Mouse (Mus musculus) liver, embryonic 15.5 days (tissue): ENCODE results near the gene Cdk2ap2. TPM values are rescaled to one million over a fixed set of nuclear protein-coding genes. Genes with fewer than 3 reads are reported as not detected.
A peak's percentile ranks its signal among the peaks of the same experiment; 100 is the strongest.

Experiments used
- ATAC-seq: fragments of 200-750 bp; cut with Nextera tagmentation; 2 replicates; pipeline ENCODE4 v1.8.0; 2017; ENCODE audit warnings: moderate number of reproducible peaks, mild to moderate bottlenecking, moderate library complexity; ENCODE audit not compliant: insufficient read depth
- H3K27ac ChIP-seq: fragments of 300-500 bp; sonication (generic); replicated peaks from 2 replicates; pipeline ENCODE4 v1.5.1; 2015; ENCODE audit warnings: mild to moderate bottlenecking, inconsistent platforms
- H3K27me3 ChIP-seq: fragments of 300-500 bp; sonication (generic); 2 replicates; pipeline ENCODE4 v1.6.1; 2015; ENCODE audit warnings: mild to moderate bottlenecking, inconsistent platforms
- H3K36me3 ChIP-seq: fragments of 300-500 bp; sonication (generic); replicated peaks from 2 replicates; pipeline ENCODE4 v1.6.1; 2015; ENCODE audit warnings: moderate library complexity, mild to moderate bottlenecking, inconsistent platforms
- H3K4me1 ChIP-seq: fragments of 300-500 bp; sonication (generic); replicated peaks from 2 replicates; pipeline ENCODE4 v1.6.1; 2015; ENCODE audit warnings: inconsistent platforms
- H3K4me2 ChIP-seq: fragments of 300-500 bp; sonication (generic); 2 replicates; pipeline ENCODE4 v1.6.1; 2015; ENCODE audit warnings: moderate library complexity, mild to moderate bottlenecking, inconsistent platforms
- H3K4me3 ChIP-seq: fragments of 300-500 bp; sonication (generic); replicated peaks from 2 replicates; pipeline ENCODE4 v1.5.1; 2015; ENCODE audit warnings: mild to moderate bottlenecking, inconsistent platforms
- H3K9ac ChIP-seq: fragments of 300-500 bp; sonication (generic); 2 replicates; pipeline ENCODE4 v1.6.1; 2015; ENCODE audit warnings: moderate library complexity, mild to moderate bottlenecking, inconsistent platforms
- H3K9me3 ChIP-seq: fragments of 300-500 bp; sonication (generic); replicated peaks from 2 replicates; pipeline ENCODE4 v1.6.1; 2016; ENCODE audit warnings: inconsistent platforms
- WGBS: fragments of 180-500 bp; shearing (Covaris S2); methylation state at CpG from one replicate; pipeline ENCODE4 v1.1.7; 2015; ENCODE audit warnings: mixed read lengths; ENCODE audit not compliant: insufficient replicate concordance; 5-methylcytosine and 5-hydroxymethylcytosine counted together
- polyA plus RNA-seq: library from polyadenylated mRNA; unstranded; fragments of >200 nt; fragmentation: Nextera tagmentation; extraction: Ambion mirVana; gene quantifications from 2 replicates; pipeline ENCODE4 v1.2.1, GENCODE M21; 2015

Gene Cdk2ap2
- polyA plus RNA-seq, 1 experiment from 2014 or later: 115 TPM

DNA sequence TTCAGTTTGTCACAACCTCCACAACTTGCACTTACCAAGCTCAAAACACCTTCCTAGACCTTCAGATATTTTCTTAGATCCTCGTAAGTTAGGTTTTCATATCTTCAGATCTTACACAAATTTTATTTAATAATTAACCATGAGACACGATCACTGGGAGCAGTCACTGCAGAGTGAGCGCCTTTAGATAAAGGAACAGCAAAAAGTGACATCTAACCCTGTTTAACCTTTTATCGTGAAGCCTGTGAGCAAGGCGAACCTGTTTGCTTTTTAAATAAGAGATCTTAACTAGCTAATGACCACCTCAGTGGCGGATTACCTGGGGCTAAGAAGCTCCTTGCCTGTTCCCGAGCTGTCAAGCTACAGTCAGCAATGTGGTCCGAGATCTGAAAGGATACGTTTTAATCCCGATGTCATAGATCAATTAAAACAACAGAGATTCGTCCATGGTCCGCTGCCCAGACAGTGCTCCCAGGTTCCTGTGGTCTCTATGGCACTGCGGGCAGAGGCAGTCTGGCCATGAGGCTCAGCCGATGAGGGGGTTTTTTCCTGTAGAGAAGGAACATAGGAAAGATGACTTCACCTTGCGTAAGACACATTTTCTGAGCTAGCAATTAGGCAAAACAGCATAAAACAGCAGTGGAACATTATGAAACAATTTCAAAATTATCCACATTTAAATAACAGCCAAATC, 28.1 kb upstream of the Cdk2ap2 start:
- 61% methylated on average over 15 of the region's 15 CpGs for WGBS
- Histone ChIP-seq H3K4me1 (peaks cover 24% of the 10 kb centered on the region), H3K27ac (peak overlapping the region; percentile 76), H3K36me3 (no peaks in the 10 kb centered on the region), H3K9ac (no peak overlapping the region), H3K4me3 (no peak overlapping the region), H3K9me3 (no peaks in the 10 kb centered on the region), H3K4me2 (no peak overlapping the region; the same call in 1 of the 2 replicates), H3K27me3 (no peaks in the 10 kb centered on the region)
- ATAC-seq: peak; percentile 53

DNA sequence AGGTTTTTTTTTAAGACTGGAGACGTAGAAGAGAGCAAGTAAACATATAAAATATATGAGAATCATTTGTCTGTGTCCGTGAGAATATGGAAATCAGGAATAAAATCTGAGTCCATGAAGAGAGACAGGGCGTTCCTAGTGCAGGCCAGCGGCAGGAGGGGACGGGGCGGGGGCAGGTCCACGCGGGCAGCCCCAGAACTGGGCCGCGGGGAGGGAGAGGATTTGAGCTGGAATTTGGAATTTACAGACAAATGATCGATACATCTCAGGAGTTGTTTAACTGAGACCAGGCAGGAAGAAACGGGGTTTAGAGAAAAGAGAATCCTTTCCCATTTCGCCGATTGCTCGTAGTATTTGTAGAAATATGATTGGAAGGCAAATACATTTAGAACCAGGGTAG, 26.7 kb upstream of the Cdk2ap2 start:
- 0 out of 2 replicates have a peak, but pooled peaks have one; percentile 23 for ATAC-seq

DNA sequence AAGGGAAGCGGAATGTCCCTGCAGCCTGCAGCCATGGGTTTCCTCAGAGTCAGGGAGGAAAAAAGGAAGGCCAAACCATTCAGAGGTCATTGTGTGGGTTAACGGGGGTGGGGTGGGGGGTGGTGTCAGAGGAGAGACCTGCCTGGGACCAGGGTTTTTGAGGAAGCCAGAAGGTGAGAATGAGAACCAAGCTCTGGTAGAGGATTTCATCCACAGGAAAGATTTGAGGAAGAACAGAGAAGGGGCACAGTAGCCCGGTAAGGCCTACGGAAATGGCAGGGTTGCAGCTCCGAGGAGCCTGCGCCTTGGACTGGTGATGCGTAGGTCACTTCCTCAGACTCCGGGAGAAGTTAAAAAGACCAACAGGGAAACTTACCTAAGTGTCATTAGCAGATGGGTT, 26.2 kb upstream of the Cdk2ap2 start:
- 35% methylated on average over 8 of the region's 8 CpGs for WGBS
- Histone ChIP-seq H3K36me3 (no peaks in the 10 kb centered on the region), H3K4me2 (peak overlapping the region; percentile 18; the same call in 1 of the 2 replicates), H3K27me3 (no peaks in the 10 kb centered on the region), H3K9ac (no peak overlapping the region), H3K4me3 (no peak overlapping the region), H3K9me3 (no peaks in the 10 kb centered on the region), H3K4me1 (peaks cover 23% of the 10 kb centered on the region), H3K27ac (peak overlapping the region; percentile 71)
- ATAC-seq: no peak

More for the DNA sequence above, 26.7 kb upstream of the Cdk2ap2 start:
- Histone ChIP-seq H3K27me3 (no peaks in the 10 kb centered on the region), H3K36me3 (no peaks in the 10 kb centered on the region), H3K4me2 (peak overlapping the region; percentile 18; the same call in 1 of the 2 replicates), H3K4me3 (no peak overlapping the region), H3K9me3 (no peaks in the 10 kb centered on the region), H3K9ac (no peak overlapping the region), H3K4me1 (peaks cover 23% of the 10 kb centered on the region), H3K27ac (peak overlapping the region; percentile 71)
- 60% methylated on average over 15 of the region's 15 CpGs for WGBS

DNA sequence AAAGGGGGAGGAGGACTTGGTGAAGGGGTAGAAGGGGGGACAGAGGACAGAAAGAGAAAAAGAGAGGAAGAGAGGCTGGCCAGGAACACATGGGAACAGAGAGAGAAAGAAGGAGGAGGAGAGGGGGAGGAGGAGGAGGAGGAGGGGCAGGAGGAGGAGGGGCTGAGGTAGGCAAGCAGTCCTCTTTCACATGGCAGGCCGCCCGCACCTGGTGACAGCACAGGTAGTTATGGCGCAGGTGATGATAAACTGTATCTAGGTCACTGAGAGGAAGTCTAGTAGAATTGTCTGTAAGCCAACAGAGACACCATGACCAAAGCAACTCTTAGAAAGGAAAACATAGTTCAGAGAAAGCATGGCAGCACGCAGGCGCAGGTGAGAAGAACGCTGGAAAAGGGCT, 25.6 kb upstream of the Cdk2ap2 start:
- WGBS: 81% methylated on average over 6 of the region's 6 CpGs
- Histone ChIP-seq H3K27me3 (no peaks in the 10 kb centered on the region), H3K9ac (no peak overlapping the region), H3K4me3 (no peak overlapping the region), H3K4me1 (peaks cover 21% of the 10 kb centered on the region), H3K4me2 (no peak overlapping the region), H3K27ac (peak overlapping the region; percentile 71), H3K36me3 (no peaks in the 10 kb centered on the region), H3K9me3 (no peaks in the 10 kb centered on the region)
- no peak for ATAC-seq

DNA sequence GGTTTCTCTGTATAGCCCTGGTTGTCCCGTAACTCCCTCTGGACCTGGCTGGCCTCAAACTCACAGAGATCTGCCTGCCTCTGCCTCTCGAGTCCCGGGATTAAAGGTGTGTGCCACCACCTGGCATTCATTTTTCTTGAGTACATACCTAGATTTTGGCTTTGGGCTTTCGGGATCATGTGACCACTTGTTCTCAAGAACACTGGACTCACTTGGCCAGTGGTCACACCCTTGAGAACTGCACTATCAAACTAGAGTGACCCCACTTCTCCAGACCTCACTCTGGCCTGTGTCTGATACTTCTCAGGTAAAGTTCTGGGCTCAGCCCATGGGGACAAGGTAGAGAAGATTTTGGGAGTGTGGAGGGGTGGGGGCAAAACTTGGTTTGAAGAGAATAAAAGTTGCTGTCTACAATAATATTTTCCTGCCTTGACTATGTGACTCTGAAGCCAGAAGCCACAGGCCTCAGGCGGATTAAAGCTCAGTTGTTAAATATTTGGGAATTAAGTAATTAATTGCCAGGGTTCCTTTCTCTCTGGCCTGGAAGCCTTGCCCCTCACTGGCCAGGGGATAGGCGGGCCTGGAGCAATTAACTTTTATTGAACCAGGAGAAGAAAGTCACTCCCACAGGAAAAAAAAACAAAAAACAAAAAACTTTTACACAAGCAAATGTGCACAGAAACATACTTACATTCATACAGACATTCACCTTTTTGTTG, 24.1 kb upstream of the Cdk2ap2 start:
- ATAC-seq: no peak
- Histone ChIP-seq H3K4me2 (no peak overlapping the region), H3K9ac (no peak overlapping the region), H3K27ac (no peak overlapping the region), H3K9me3 (no peaks in the 10 kb centered on the region), H3K4me1 (peaks cover 20% of the 10 kb centered on the region), H3K36me3 (no peaks in the 10 kb centered on the region), H3K27me3 (no peaks in the 10 kb centered on the region), H3K4me3 (no peak overlapping the region)
- WGBS: 72% methylated on average over 6 of the region's 6 CpGs

DNA sequence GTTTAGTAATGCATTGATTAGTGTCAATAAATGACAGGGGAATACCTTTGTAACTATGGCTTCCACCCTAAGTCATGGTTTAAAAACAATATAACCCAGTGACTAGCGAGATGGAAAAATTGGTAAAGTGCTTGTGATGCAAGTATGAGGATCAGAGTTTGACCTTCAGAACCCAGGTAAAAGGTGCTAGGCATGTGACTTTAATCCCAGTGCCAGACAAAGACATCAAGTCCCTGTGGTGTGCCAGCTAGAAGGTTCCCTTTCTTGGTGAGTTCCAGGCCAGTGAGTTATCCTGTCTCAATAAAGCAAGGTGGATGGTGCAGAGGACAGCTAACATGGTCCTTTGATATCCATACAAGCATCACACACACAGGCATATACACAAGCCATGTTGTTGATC, 21.5 kb upstream of the Cdk2ap2 start:
- no peak overlapping the region for H3K4me2 ChIP-seq
- H3K27me3 ChIP-seq: no peaks in the 10 kb centered on the region
- ATAC-seq: no peak
- H3K27ac ChIP-seq: no peak overlapping the region
- no peaks in the 10 kb centered on the region for H3K36me3 ChIP-seq
- no peaks in the 10 kb centered on the region for H3K9me3 ChIP-seq
- H3K4me1 ChIP-seq: peaks cover 39% of the 10 kb centered on the region
- WGBS: 66% methylated on average over 1 of the region's 1 CpGs
- no peak overlapping the region for H3K4me3 ChIP-seq
- H3K9ac ChIP-seq: no peak overlapping the region

DNA sequence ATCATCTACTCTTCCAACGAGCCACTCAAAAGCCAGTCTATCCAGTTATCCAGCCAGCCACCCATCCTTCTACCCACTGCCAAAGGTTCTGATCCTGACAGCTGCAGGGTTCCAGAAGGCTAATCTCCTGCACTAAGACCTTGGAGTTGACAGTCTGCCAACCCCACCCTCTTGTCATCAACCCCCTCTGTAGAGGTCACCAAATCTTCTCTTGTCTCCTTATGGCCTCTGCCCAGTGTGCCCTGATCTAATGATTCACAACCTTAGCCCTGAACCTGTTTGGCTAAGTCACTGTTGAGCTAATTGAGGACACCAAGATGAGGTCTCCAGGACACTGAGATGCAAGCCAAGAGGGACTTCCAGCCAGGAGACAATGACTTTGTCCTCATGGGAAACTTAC, 17.4 kb upstream of the Cdk2ap2 start:
- H3K27me3 ChIP-seq: peaks cover 12% of the 10 kb centered on the region; the same call in 1 of the 2 replicates
- H3K4me3 ChIP-seq: no peak overlapping the region
- no peaks in the 10 kb centered on the region for H3K9me3 ChIP-seq
- no peaks in the 10 kb centered on the region for H3K36me3 ChIP-seq
- H3K4me2 ChIP-seq: no peak overlapping the region
- no peak for ATAC-seq
- peak overlapping the region; percentile 12; the same call in 1 of the 2 replicates for H3K27ac ChIP-seq
- no peak overlapping the region for H3K9ac ChIP-seq
- 47% methylated on average over 1 of the region's 1 CpGs for WGBS
- H3K4me1 ChIP-seq: peaks cover 49% of the 10 kb centered on the region

DNA sequence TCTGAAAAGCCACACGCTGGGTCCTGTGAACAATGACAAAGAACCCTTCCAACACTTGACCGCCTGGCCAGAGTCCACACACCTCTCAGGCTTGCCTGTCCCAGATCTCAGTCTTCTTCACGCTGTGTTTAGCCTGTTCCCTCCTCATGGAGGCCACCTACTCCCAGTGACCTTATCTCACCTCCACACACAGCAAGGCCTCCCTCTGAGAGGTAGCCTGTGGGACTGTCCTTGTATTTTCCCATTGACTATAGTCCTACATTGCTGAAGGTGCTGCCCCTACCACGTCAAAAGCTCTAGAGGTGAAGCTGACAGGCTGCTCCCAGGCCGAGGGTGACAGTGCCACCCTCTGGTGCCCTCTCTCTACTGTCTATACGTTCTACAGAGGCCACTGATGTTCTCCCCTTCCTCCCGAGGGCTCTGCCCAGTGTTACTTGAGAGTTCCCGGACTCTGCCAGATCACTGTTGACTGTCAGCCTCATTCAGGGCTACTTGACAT, 16.4 kb upstream of the Cdk2ap2 start:
- Histone ChIP-seq H3K36me3 (no peaks in the 10 kb centered on the region), H3K9ac (peak overlapping the region; percentile 44; the same call in 1 of the 2 replicates), H3K27me3 (peaks cover 12% of the 10 kb centered on the region; the same call in 1 of the 2 replicates), H3K4me3 (0 out of 2 replicates have a peak overlapping the region, but pooled peaks have one; percentile 12), H3K9me3 (no peaks in the 10 kb centered on the region), H3K4me2 (peak overlapping the region; percentile 55), H3K4me1 (peaks cover 55% of the 10 kb centered on the region), H3K27ac (peak overlapping the region; percentile 83)
- peak; percentile 90 for ATAC-seq
- WGBS: 36% methylated on average over 8 of the region's 8 CpGs

DNA sequence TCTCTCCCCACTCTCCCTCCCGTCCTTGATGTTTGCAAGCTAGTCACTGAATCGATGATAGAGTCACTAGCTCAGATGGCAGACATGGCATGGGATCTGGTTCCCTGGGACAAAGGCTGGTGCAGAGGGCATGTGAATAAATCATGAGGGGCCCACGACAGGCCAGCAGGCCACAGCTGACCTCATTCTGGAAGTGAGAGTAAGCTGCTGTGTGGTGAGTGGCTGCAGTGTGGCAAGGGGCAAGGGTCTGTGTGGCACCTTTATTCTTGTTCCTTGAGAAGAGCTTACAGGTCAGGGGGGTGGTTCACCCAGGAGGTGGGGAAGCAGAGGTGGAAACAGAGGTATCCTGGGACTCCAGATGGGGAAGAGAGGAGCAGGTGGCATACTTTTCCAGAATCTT, 15.6 kb upstream of the Cdk2ap2 start, which contains the start of gene Cabp2:
Gene Cabp2, plus strand, starts transcription at position 185 of the 400 bp plus-strand sequence.
- WGBS: 46% methylated on average over 3 of the region's 3 CpGs
- H3K27me3 ChIP-seq: peaks cover 19% of the 10 kb centered on the region; the same call in 1 of the 2 replicates
- no peaks in the 10 kb centered on the region for H3K9me3 ChIP-seq
- H3K4me3 ChIP-seq: 0 out of 2 replicates have a peak within 1 kb of the TSS, but pooled peaks have one; percentile 12
- no peak for ATAC-seq
- H3K27ac ChIP-seq: peak within 1 kb of the TSS; percentile 83
- peak within 1 kb of the TSS; percentile 44; the same call in 1 of the 2 replicates for H3K9ac ChIP-seq
- peaks cover 55% of the 10 kb centered on the region for H3K4me1 ChIP-seq
- H3K36me3 ChIP-seq: no peaks in the 10 kb centered on the region
- peak within 1 kb of the TSS; percentile 55 for H3K4me2 ChIP-seq

DNA sequence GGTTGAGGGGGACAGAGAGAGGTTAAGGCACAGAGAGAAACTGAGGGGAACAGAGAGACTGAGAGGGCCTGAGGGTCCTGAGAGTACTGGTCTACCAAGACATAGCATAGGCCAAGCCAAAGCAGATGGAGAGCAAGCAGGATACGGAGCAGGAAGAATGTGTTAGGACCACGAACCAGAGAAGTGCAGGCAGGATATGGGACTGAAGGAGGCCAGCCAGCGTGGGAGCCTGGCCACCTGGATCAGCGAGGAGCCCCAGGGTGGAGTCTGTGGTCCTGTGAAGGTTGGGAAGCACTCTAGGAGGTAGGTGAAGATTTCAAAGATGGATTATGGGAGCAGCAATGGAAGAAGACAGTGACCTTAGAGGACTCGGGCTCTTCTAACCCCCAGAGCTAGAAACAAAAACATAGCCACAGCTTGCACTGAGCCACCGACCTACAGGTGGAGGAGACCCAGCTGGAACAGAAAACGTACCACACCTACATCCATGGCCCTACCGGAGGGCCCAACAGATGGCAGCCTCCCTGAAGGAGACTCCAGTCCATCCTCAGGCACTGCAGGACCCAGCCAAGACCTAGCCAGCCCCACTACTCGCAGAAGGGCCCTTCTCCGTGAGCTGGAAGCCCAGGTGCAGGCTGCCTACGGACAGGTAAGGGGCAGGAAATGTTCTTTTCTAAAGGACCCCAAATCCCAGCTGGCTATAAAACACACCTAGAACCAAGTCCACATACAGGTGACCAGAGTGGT, 14.6 kb upstream of the Cdk2ap2 start:
- Histone ChIP-seq H3K27ac (no peak overlapping the region), H3K4me2 (no peak overlapping the region), H3K4me1 (peaks cover 55% of the 10 kb centered on the region), H3K36me3 (no peaks in the 10 kb centered on the region), H3K27me3 (peaks cover 24% of the 10 kb centered on the region; the same call in 1 of the 2 replicates), H3K9me3 (no peaks in the 10 kb centered on the region), H3K4me3 (no peak overlapping the region), H3K9ac (no peak overlapping the region)
- ATAC-seq: no peak
- whole genome bisulfite sequencing: 72% methylated on average over 11 of the region's 11 CpGs
